Mouse (Mus musculus) cerebellum, postnatal 36 days (tissue): Measurements from ENCODE around the gene Wdr89.
A peak's percentile ranks its signal among the peaks of the same experiment; 100 is the strongest.
"Not testable (repeated sequence)": the region's sequence is repeated elsewhere in the genome, so short reads cannot be mapped to it uniquely, and the experiment has no call there.

Experiments used
- DNase-seq, 2 experiments: peaks; one replicate each; pipeline ENCODE4 v3.0.0; 2021 to 2022; ENCODE audit warnings: mixed read lengths in 2 of 2

The Wdr89 gene

GRCm38 (mm10) chr12:75669258-75670106, at the start of gene Wdr89:
Gene Wdr89 (minus strand): TSS chr12:75669537.
- DNase-seq, result peak; percentile 99

- DNase-seq, result no peak
Observed at GRCm38 (mm10) chr12:75713596-75713995, 44.3 kb upstream of the Wdr89 start.

- DNase-seq, result not testable (repeated sequence)
Observed at GRCm38 (mm10) chr12:75712905-75713304, 43.6 kb upstream of the Wdr89 start.

GRCm38 (mm10) chr12:75710596-75711376, 41.4 kb upstream of the Wdr89 start:
- no peak for DNase-seq

GRCm38 (mm10) chr12:75709506-75709905, 40.2 kb upstream of the Wdr89 start:
- DNase-seq, result no peak

GRCm38 (mm10) chr12:75706670-75707069, 37.3 kb upstream of the Wdr89 start:
- DNase-seq, result no peak

- no peak for DNase-seq
Observed at GRCm38 (mm10) chr12:75702739-75703122, 33.4 kb upstream of the Wdr89 start.

- no peak for DNase-seq
Observed at GRCm38 (mm10) chr12:75702084-75702738, 32.9 kb upstream of the Wdr89 start.

- DNase-seq, result no peak
Observed at GRCm38 (mm10) chr12:75701173-75702083, 32.1 kb upstream of the Wdr89 start.

- DNase-seq, result no peak
Observed at GRCm38 (mm10) chr12:75698692-75699091, 29.4 kb upstream of the Wdr89 start.

- not testable (repeated sequence) for DNase-seq
Observed at GRCm38 (mm10) chr12:75695845-75696244, 26.5 kb upstream of the Wdr89 start.

- no peak for DNase-seq
Observed at GRCm38 (mm10) chr12:75689003-75689402, 19.7 kb upstream of the Wdr89 start.

- DNase-seq, result no peak
Observed at GRCm38 (mm10) chr12:75687314-75687713, 18.0 kb upstream of the Wdr89 start.

GRCm38 (mm10) chr12:75684026-75684425, 14.7 kb upstream of the Wdr89 start:
- DNase-seq, result not testable (repeated sequence)

GRCm38 (mm10) chr12:75683598-75683997, 14.3 kb upstream of the Wdr89 start:
- DNase-seq, result no peak

- no peak for DNase-seq
Observed at GRCm38 (mm10) chr12:75682842-75683241, 13.5 kb upstream of the Wdr89 start.

GRCm38 (mm10) chr12:75681101-75681500, 11.8 kb upstream of the Wdr89 start:
- DNase-seq, result no peak

- no peak for DNase-seq
Observed at GRCm38 (mm10) chr12:75678393-75678792, 9.1 kb upstream of the Wdr89 start.

- no peak for DNase-seq
Observed at GRCm38 (mm10) chr12:75672630-75673029, 3.3 kb upstream of the Wdr89 start.

GRCm38 (mm10) chr12:75671759-75672315, 2.5 kb upstream of the Wdr89 start:
- DNase-seq, result peak in 1 of 2 experiments; percentile 11

GRCm38 (mm10) chr12:75670611-75671010, 1.3 kb upstream of the Wdr89 start:
- peak in 1 of 2 experiments; percentile 10 for DNase-seq

- no peak for DNase-seq
Observed at GRCm38 (mm10) chr12:75668916-75669257, 450 bp downstream of the Wdr89 start.
